Mouse (Mus musculus): ENCODE measurements around the gene Ccdc40. TPM values are rescaled to one million over a fixed set of nuclear protein-coding genes. Genes with fewer than 3 reads are reported as not detected.

Ccdc40 gene
- under 1 TPM; 0.05 to 0.17 TPM for polyA plus RNA-seq (2012; fragmentation: generic; extraction: Trizol)

DNA sequence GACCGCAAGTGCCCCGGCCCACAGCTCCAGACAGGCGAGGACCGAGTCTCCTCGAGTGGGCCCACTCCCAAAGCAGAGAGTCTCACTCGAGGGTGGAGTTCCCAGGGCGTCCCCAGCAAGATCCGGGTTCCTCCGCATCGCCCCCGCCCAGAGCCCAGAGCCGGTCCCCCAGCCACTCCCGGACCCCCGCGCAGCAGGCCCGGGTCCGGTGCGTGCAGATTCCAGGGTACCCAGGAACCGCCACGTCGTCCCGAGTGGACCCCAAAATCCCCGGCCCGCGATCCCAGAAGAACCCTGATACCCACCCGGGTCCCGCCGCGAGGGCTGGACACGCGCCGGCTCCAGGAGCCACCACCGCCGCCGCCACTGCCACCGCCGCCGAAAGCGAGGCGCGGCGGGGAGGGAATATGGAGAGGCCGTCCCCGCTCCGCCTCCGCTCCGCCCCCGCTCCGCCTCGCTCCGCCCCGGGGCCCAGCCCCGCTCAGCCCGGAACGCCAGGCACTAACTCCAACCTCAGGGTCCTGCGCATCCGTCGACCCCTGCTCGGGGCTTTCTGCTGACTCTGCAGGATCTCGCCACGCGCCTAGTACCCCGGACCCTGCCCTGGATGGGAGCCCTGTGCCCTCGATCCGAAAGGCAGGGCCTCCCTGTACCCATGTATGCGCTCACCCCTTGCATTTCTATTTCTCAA lies at the start of gene Ccdc40, which contains the start of gene Tbc1d16:
Ccdc40 (plus strand) TSS at position 482 of the 691 bp plus-strand sequence.
Tbc1d16 (minus strand) TSS at position 409 of the 691 bp plus-strand sequence.

DNA sequence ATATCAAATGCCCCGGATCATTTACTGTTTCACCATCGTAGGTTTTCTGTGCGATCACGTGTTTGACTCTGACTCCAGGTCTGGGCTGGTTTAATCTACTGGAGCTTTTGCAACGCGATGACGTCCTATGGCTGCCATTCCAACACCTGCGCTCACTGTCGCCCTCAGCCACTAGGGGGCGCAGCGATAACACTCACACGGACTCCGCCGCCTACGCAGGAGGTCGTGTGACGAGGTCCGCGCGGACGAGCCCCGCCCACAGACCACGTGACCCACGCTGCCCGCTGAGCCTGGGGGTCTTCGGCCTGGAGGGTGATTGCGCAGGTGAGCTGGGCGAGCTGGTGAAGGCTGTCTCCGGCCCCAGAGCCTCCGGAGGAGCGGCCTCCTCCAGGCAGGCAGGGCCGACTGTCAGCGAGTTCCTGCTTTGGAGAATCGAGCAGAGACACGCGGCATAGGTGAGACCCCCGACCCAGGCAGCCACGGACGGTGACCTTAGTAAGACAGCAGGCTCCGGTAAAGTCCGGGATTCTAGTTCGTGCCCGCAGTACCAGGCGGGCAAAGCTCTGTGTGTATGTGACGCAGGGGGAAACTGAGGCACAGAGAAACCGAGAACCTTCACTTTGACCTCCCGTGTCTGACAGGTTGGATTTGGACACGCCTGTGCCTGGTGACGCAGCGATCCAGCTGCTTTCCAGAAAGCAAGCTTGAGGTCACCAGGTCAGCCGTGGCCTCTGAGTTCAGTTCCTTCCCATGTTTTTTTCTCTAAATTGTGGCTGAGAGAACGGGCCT lies 39.6 kb downstream of the Ccdc40 start, which contains the start of gene Gaa:
Gaa (plus strand) TSS at position 120 of the 789 bp plus-strand sequence.

DNA sequence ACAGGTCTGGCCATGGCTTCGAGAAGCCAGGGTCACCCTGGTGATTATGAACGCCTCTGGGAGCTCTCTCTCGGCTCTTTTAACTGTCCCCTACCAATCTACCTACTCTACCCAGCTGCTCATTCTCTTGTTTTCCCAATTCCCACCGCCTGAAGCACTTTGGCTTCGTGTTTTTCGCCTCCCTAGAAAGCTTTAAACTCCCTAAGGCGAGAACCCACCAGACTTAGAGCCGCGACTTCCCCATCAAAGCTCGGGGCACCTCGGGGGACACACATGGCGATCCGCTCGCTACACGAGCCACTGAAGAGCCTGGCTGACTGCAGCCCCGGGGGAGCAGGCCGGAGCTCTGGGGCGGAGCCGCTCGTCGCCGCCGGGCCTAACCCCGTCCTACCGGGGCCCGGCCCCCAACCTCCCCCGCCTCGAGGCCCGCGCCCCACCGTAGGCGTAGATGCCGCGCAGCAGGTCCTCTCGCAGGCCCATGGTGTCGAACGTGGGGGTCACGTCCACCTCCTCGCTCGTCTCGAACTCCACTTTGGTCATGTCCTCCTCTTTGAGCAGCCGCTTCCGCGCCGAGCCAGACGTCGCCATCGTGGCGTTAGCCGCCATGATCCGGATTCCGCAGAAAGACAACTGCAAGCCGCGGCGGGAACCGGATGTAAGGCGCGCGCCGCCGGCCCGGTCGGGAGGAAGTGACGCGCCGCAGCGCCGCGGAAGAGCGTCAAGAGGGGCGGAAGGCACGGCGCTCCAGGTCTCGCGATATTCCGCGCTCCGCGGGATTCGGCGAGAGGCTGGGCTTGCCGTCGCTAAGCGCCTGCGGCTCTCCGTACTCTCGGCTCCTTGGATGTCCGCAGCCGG lies 71.2 kb downstream of the Ccdc40 start, which contains the start of gene Eif4a3:
Eif4a3 (minus strand) TSS at position 699 of the 855 bp plus-strand sequence.

DNA sequence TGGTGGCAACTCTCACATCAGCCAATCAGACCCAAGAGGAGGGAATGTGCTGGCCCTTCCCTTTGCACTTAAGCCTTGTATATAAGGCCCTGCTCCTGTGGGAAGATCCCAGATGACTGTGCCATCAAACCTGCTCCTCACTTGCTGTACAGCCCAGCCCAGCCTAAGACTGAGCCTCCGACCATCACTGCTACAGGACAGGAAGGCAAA lies 79.2 kb downstream of the Ccdc40 start, which contains the start of gene Card14:
Card14 (plus strand) TSS at position 111 of the 210 bp plus-strand sequence.

Other genes with a start within 250 kb of the Ccdc40 start
- not detected for gene Enpp7, start 240.4 kb upstream of the Ccdc40 start, polyA plus RNA-seq (2012; fragmentation: generic; extraction: Trizol)
- gene Cbx2, start 205.6 kb upstream of the Ccdc40 start, polyA plus RNA-seq (2012; fragmentation: generic; extraction: Trizol): 10 to 100 TPM in 1 of 2 experiments, 1 to 10 TPM in 1; 8.1 to 13.4 TPM
- gene Cbx8, start 187.6 kb upstream of the Ccdc40 start, polyA plus RNA-seq (2012; fragmentation: generic; extraction: Trizol): 10 to 100 TPM in 1 of 2 experiments, 1 to 10 TPM in 1; 4.6 to 18.0 TPM
- gene Cbx4, start 142.4 kb upstream of the Ccdc40 start, polyA plus RNA-seq (2012; fragmentation: generic; extraction: Trizol): 10 to 100 TPM in 1 of 2 experiments, 1 to 10 TPM in 1; 3.0 to 17.4 TPM
- 1 to 10 TPM in 1 of 2 experiments, under 1 TPM in 1; 0.36 to 3.0 TPM for gene Tbc1d16, start 73 bp upstream of the Ccdc40 start, polyA plus RNA-seq (2012; fragmentation: generic; extraction: Trizol)
- 100 to 1,000 TPM in 1 of 2 experiments, 10 to 100 TPM in 1; 27.1 to 143 TPM for gene Gaa, start 39.3 kb downstream of the Ccdc40 start, polyA plus RNA-seq (2012; fragmentation: generic; extraction: Trizol)
- 100 to 1,000 TPM; 278 to 525 TPM for gene Eif4a3, start 71.5 kb downstream of the Ccdc40 start, polyA plus RNA-seq (2012; fragmentation: generic; extraction: Trizol)
- gene Card14, start 79.2 kb downstream of the Ccdc40 start, polyA plus RNA-seq (2012; fragmentation: generic; extraction: Trizol): under 1 TPM; 0.02 to 0.45 TPM
- gene Sgsh, start 127.0 kb downstream of the Ccdc40 start, polyA plus RNA-seq (2012; fragmentation: generic; extraction: Trizol): 10 to 100 TPM in 1 of 2 experiments, 1 to 10 TPM in 1; 3.1 to 12.2 TPM
- 1 to 10 TPM in 1 of 2 experiments, under 1 TPM in 1; 0.21 to 3.5 TPM for gene Slc26a11, start 127.0 kb downstream of the Ccdc40 start, polyA plus RNA-seq (2012; fragmentation: generic; extraction: Trizol)
- gene Rnf213, start 164.5 kb downstream of the Ccdc40 start, polyA plus RNA-seq (2012; fragmentation: generic; extraction: Trizol): 10 to 100 TPM in 1 of 2 experiments, 1 to 10 TPM in 1; 4.0 to 30.9 TPM

All from C3H10T1/2 (cell line).